Mouse (Mus musculus) neural tube, embryonic 11.5 days (tissue): ENCODE results near the gene Safb2. TPM values are rescaled to one million over a fixed set of nuclear protein-coding genes. Genes with fewer than 3 reads are reported as not detected.
A peak's percentile ranks its signal among the peaks of the same experiment; 100 is the strongest.

Source experiments
- ATAC-seq: fragments of 200-750 bp; cut with Nextera tagmentation; 2 replicates; pipeline ENCODE4 v1.8.0; 2017; ENCODE audit warnings: moderate number of reproducible peaks, mild to moderate bottlenecking, moderate TSS enrichment, moderate library complexity; ENCODE audit not compliant: insufficient read depth, low FRiP score, low TSS enrichment
- DNase-seq: peaks from one replicate; pipeline ENCODE4 v3.0.0-alpha.2; 2015; ENCODE audit warnings: low spot score
- H3K27ac ChIP-seq: fragments of 300-500 bp; sonication (generic); 2 replicates; pipeline ENCODE4 v1.5.1; 2014; ENCODE audit warnings: low read depth, mild to moderate bottlenecking, low read length
- H3K27me3 ChIP-seq: fragments of 300-500 bp; sonication (generic); 2 replicates; pipeline ENCODE4 v1.6.1; 2014; ENCODE audit warnings: mild to moderate bottlenecking, low read length, mixed read lengths; ENCODE audit not compliant: control insufficient read depth, insufficient read depth
- H3K36me3 ChIP-seq: fragments of 300-500 bp; sonication (generic); 2 replicates; pipeline ENCODE4 v1.6.1; 2014; ENCODE audit warnings: mild to moderate bottlenecking, low read length, moderate library complexity, mixed read lengths; ENCODE audit not compliant: control insufficient read depth, insufficient read depth
- H3K4me1 ChIP-seq: fragments of 300-500 bp; sonication (generic); 2 replicates; pipeline ENCODE4 v1.6.1; 2014; ENCODE audit warnings: low read length, mixed read lengths; ENCODE audit not compliant: control insufficient read depth, insufficient read depth
- H3K4me2 ChIP-seq: fragments of 300-500 bp; sonication (generic); 2 replicates; pipeline ENCODE4 v1.6.1; 2014; ENCODE audit warnings: low read depth, mild to moderate bottlenecking, moderate library complexity
- H3K4me3 ChIP-seq: fragments of 300-500 bp; sonication (generic); 2 replicates; pipeline ENCODE4 v1.5.1; 2014; ENCODE audit warnings: low read depth, low read length
- H3K9ac ChIP-seq: fragments of 300-500 bp; sonication (generic); 2 replicates; pipeline ENCODE4 v1.6.1; 2014; ENCODE audit warnings: mild to moderate bottlenecking, low read length
- H3K9me3 ChIP-seq: fragments of 300-500 bp; sonication (generic); 2 replicates; pipeline ENCODE4 v1.6.1; 2016; ENCODE audit warnings: low read length; ENCODE audit not compliant: control insufficient read depth
- WGBS: fragments of 180-500 bp; shearing (Covaris S2); extraction: QIAGEN DNeasy Blood & Tissue Kit; methylation state at CpG from one replicate; pipeline ENCODE4 v1.1.7; 2014; 5-methylcytosine and 5-hydroxymethylcytosine counted together
- polyA plus RNA-seq: library from polyadenylated mRNA; unstranded; fragments of >200 nt; fragmentation: Nextera tagmentation; extraction: Ambion mirVana; gene quantifications from 2 replicates; pipeline ENCODE4 v1.2.1, GENCODE M21; 2014

Gene Safb2
- polyA plus RNA-seq, 1 experiment from 2014 or later: 56.8 TPM

DNA sequence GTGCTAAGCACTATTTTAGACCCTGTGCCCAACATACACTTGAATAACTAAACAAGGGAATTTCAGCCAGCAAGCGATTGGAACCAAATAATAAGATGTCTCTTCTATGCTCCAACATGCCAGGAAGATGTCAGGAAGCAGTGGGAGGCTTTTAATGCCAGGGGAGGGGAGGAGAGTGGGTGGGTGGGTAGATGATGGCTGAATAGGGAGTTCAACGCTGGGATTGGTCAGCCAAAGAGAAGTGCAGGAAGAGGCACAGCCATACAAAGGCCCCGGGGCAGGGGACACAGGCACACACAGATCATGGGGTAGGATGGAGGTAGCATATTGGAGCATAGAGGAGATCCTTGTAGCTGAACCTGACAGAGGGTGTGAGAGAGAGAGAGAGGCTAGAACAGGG, 47.5 kb downstream of the Safb2 start:
- H3K4me1 ChIP-seq: no peaks in the 10 kb centered on the region; the same call in 1 of the 2 replicates
- WGBS: 64% methylated on average over 3 of the region's 3 CpGs
- H3K4me3 ChIP-seq: no peak overlapping the region
- ATAC-seq: no peak
- H3K27me3 ChIP-seq: no peaks in the 10 kb centered on the region
- no peaks in the 10 kb centered on the region for H3K36me3 ChIP-seq
- no peak overlapping the region for H3K9ac ChIP-seq
- H3K9me3 ChIP-seq: no peaks in the 10 kb centered on the region
- H3K4me2 ChIP-seq: no peak overlapping the region
- DNase-seq: no peak
- no peak overlapping the region for H3K27ac ChIP-seq

DNA sequence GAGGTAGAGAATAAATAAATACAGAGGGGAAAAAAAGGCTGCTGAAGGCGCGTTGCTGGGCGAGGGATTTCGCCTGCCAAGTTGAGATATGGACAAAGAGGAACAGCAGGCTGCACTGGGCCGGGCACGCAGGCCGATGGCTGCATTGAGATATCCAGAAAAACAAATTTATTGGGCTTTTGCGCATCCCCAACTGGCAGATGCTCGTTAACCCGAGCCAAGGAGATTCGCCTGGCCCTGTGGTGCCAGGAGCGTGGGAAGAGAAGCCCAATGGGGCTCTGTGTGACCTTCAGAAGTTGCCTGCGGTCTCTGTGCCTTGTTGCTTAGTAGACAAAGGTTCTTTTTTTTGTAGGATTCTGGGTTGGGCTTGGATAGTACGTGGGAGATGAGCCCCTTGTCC, 48.2 kb downstream of the Safb2 start:
- DNase-seq: peak; percentile 9
- Histone ChIP-seq H3K9ac (no peak overlapping the region), H3K4me3 (no peak overlapping the region), H3K36me3 (no peaks in the 10 kb centered on the region), H3K27me3 (no peaks in the 10 kb centered on the region), H3K4me2 (no peak overlapping the region), H3K27ac (no peak overlapping the region), H3K9me3 (no peaks in the 10 kb centered on the region), H3K4me1 (no peaks in the 10 kb centered on the region; the same call in 1 of the 2 replicates)
- WGBS: 75% methylated on average over 14 of the region's 14 CpGs
- ATAC-seq: no peak

DNA sequence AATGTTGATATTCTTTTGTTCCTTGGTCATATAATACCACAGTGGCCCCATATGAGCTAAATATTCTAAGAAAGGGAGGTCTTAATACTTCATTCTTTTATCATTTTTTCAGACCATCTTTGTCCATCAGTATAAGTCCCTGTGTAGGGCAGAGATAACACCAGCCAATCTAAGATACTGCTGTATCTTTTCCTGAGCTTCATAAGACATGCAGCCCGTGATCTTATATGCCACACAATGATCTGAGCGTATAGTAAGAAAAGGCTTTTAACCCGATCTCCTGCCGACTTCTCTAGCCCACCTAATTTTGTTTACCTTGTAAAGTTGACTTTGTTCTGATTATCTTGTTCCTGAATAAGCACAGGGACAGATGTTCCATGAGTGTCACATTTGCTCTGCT, 59.4 kb downstream of the Safb2 start:
- Histone ChIP-seq H3K9ac (no peak overlapping the region), H3K4me2 (no peak overlapping the region), H3K4me3 (no peak overlapping the region), H3K36me3 (no peaks in the 10 kb centered on the region), H3K27me3 (no peaks in the 10 kb centered on the region), H3K9me3 (no peaks in the 10 kb centered on the region), H3K27ac (no peak overlapping the region), H3K4me1 (no peaks in the 10 kb centered on the region)
- ATAC-seq: no peak
- DNase-seq: no peak
- WGBS: 80% methylated on average over 4 of the region's 4 CpGs

DNA sequence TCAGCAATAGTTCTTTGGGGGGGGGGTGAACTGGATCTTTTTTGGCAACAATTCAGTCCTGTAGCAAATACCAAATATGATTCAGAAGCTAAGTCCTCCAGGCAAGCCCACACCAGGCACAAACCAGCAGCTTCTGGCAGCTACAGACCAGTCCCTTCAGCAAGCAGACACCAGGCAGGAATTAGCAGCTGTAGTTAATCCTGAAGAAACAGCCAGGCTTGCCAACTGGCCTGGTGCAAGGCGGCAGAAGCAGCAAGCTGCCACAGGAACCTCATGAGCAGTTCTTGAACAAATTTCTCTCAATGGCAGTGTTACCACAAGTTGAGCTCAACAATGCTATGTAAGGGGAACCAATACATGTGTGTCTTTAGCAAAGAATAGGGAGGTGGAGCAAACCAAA, 61.6 kb downstream of the Safb2 start:
- H3K4me1 ChIP-seq: no peaks in the 10 kb centered on the region
- DNase-seq (no peak), ATAC-seq (no peak)
- H3K27ac ChIP-seq: no peak overlapping the region
- no peaks in the 10 kb centered on the region for H3K36me3 ChIP-seq
- H3K9ac ChIP-seq: no peak overlapping the region
- 71% methylated on average over 1 of the region's 1 CpGs for WGBS
- no peak overlapping the region for H3K4me2 ChIP-seq
- H3K4me3 ChIP-seq: no peak overlapping the region
- H3K27me3 ChIP-seq: no peaks in the 10 kb centered on the region
- no peaks in the 10 kb centered on the region for H3K9me3 ChIP-seq

DNA sequence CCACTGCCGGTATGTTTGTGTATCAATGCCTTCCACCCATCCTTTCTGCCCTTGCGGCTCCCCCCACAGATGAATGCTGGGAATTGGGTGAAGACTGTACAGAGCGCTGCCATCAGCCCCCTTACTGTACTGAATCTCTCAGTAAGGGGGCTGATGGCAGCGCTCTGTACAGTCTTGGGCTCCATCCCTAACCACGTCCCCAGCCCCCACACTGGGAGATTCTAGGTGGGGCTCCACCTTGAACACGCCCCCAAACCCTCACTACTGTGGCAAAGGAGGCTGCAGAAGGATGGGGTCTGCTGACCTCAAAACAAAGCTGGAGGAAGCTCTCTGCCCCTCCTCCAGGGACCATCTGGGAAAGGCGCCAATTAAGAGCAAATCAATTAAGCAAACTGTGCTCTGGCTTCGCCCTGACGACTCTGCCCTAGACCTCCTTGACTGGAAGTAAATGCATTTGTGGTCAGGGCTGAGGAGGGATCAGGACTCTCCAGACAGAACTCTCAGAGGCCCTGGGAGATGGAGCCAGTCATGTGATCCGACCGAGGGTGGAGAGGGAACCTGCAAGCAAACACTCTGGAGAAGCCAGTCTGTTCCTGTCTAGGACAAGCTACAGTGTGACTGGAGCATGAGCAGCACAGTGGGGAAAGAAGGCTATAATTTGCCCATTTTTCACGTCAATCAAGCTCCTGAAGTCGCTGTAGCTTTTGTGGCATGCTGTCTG, 68.5 kb downstream of the Safb2 start:
- ATAC-seq (peak; percentile 59), DNase-seq (peak; percentile 36)
- no peak overlapping the region for H3K4me2 ChIP-seq
- peaks cover 26% of the 10 kb centered on the region for H3K27me3 ChIP-seq
- H3K36me3 ChIP-seq: no peaks in the 10 kb centered on the region
- H3K9me3 ChIP-seq: no peaks in the 10 kb centered on the region
- 15% methylated on average over 13 of the region's 13 CpGs for WGBS
- peaks cover 8% of the 10 kb centered on the region; the same call in 1 of the 2 replicates for H3K4me1 ChIP-seq
- H3K27ac ChIP-seq: 0 out of 2 replicates have a peak overlapping the region, but pooled peaks have one; percentile 46
- peak overlapping the region; percentile 15 for H3K9ac ChIP-seq
- no peak overlapping the region for H3K4me3 ChIP-seq

DNA sequence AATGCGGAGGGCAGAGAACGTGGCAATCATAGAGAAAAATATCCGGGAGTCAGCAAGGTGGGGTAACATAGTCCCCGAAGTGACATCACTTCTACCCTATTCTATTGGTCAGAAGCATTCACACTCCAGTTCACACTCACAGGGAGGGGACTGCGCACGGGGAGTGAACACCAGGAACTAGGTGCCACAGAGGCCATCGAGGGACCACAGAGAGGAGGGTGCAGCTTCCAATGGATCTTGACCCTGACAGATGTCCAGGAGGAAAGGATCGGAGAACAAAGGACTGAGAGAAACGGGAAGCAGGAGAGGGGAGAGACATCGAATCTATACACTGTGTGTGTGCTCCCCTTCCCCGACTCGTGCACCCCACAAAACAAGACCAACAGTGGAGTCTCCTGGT, 69.5 kb downstream of the Safb2 start:
- Histone ChIP-seq H3K36me3 (no peaks in the 10 kb centered on the region), H3K27ac (no peak overlapping the region), H3K9me3 (no peaks in the 10 kb centered on the region), H3K27me3 (peaks cover 35% of the 10 kb centered on the region), H3K4me2 (no peak overlapping the region), H3K4me3 (no peak overlapping the region), H3K9ac (no peak overlapping the region), H3K4me1 (peaks cover 13% of the 10 kb centered on the region; the same call in 1 of the 2 replicates)
- 52% methylated on average over 12 of the region's 12 CpGs for WGBS
- DNase-seq: no peak
- no peak for ATAC-seq

DNA sequence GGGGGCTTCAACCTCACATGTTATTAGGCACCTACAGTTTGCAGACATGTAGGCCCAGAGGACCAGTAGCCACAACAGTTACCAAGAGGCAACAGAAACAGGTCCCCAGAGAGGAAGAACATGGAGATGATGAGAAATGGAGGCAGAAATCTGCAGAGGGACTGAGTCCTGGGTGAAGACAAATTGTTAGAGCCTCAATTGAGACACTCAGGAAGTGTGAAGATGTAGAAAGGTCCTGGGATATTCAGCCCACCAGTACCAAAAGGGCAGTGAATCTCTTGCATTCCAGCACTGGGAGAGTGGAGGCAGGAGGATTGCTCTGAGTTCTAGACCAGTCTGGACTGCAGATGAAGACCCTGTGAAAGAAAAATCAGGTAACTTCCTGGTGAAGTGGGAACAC, 70.1 kb downstream of the Safb2 start:
- ATAC-seq (no peak), DNase-seq (no peak)
- Histone ChIP-seq H3K4me3 (no peak overlapping the region), H3K9me3 (no peaks in the 10 kb centered on the region), H3K4me2 (no peak overlapping the region), H3K27ac (no peak overlapping the region), H3K36me3 (no peaks in the 10 kb centered on the region), H3K9ac (no peak overlapping the region), H3K4me1 (peaks cover 13% of the 10 kb centered on the region; the same call in 1 of the 2 replicates), H3K27me3 (peaks cover 36% of the 10 kb centered on the region)

DNA sequence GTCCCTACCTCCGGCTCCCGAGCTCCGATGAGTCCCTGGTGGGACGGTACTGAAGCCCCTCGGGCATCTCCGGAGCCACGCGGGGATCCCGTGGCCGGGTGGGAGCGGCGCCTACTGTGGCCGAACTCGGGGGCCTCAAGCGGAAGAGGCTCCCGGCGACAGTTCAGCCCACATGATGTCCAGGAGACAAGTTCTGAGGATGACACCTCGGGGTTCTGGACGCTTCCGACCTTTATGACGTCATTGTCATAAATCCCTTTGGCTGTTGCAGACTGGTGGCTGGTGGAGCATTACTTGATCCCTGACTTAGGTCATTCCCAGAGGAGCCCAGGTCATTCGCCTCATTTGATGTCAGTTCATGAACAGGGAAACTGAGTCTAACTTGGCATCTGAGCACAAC, 72.1 kb downstream of the Safb2 start, which contains the start of gene Znrf4:
Gene Znrf4 (minus strand): TSS at position 122 of the 400 bp plus-strand sequence.
- Histone ChIP-seq H3K36me3 (no peaks in the 10 kb centered on the region), H3K4me3 (peak within 1 kb of the TSS; percentile 20), H3K27ac (no peak within 1 kb of the TSS), H3K4me2 (peak within 1 kb of the TSS; percentile 14; the same call in 1 of the 2 replicates), H3K27me3 (peaks cover 36% of the 10 kb centered on the region), H3K4me1 (peaks cover 16% of the 10 kb centered on the region; the same call in 1 of the 2 replicates), H3K9ac (peak within 1 kb of the TSS; percentile 32), H3K9me3 (no peaks in the 10 kb centered on the region)
- 64% methylated on average over 22 of the region's 22 CpGs for WGBS
- no peak for DNase-seq
- ATAC-seq: no peak

DNA sequence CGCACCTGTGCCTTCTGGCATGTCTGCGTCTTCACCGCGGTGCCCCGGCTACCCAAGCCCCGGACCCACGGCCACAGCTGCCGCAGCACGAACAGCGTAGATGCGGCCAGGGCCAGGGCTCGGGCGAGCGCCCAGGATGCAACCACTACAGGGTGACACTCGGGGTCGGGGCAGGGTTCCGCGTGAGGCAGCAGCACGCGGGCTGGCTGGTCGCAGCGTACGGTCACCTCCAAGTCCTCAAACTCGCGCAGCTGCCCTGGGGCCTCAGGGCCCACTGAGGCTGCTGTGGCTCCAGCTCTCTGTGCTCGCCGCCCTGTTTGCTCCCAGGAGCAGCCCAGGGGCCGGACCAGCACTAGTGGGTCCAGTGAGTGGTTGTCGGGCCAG, 72.7 kb downstream of the Safb2 start:
- Histone ChIP-seq H3K9ac (peak overlapping the region; percentile 32; the same call in 1 of the 2 replicates), H3K9me3 (no peaks in the 10 kb centered on the region), H3K4me2 (peak overlapping the region; percentile 14; the same call in 1 of the 2 replicates), H3K4me3 (peak overlapping the region; percentile 20), H3K27ac (no peak overlapping the region), H3K36me3 (no peaks in the 10 kb centered on the region), H3K27me3 (peaks cover 36% of the 10 kb centered on the region), H3K4me1 (peaks cover 18% of the 10 kb centered on the region; the same call in 1 of the 2 replicates)
- WGBS: 22% methylated on average over 29 of the region's 29 CpGs
- DNase-seq: no peak
- ATAC-seq: no peak
